Comparison of ENCODE assay signal across 8 mouse cellular contexts in genomic region chr15:101227971-101228370, GRCm38 (mm10). TPM values are rescaled to one million over a fixed set of nuclear protein-coding genes. Genes with fewer than 3 reads are reported as not detected.
A peak's percentile ranks its signal among the peaks of the same experiment; 100 is the strongest.
DNase-seq lines count a peak whose midpoint lies in the region; ATAC-seq and TF ChIP-seq lines count a peak whose summit lies in the region.

No protein-coding gene starts in this region.

- DNase-seq in forebrain, embryonic 10.5 days (ENCODE audit: extremely low spot score, low spot score) = no peak
- peak; percentile 78 for DNase-seq in embryonic facial prominence, embryonic 10.5 days (ENCODE audit: low spot score)
- DNase-seq in heart, postnatal 10 days = peak; percentile 85 to 86
- peak; percentile 89 for DNase-seq in limb, embryonic 14.5 days (ENCODE audit: low spot score)
- peak; percentile 48 for DNase-seq in ovary, postnatal 14 days (ENCODE audit: low spot score)
- no peak for DNase-seq in c-Kit-positive CD71-positive TER-119-positive erythroid progenitor cells, embryonic 14.5 days (ENCODE audit: low spot score)
- DNase-seq in thymus, postnatal 25 days = no peak

- H3K27me3 ChIP-seq in forebrain, embryonic 10.5 days (ENCODE audit: poor library complexity, severe bottlenecking) = peaks cover 59% of the 10 kb centered on the region
- no peaks in the 10 kb centered on the region; the same call in 1 of the 2 replicates for H3K27me3 ChIP-seq in forebrain, embryonic 15.5 days
- H3K27me3 ChIP-seq in embryonic facial prominence, embryonic 10.5 days (replicated peaks; ENCODE audit: low read depth, poor library complexity, severe bottlenecking) = peaks cover 51% of the 10 kb centered on the region
- H3K27me3 ChIP-seq in limb, embryonic 14.5 days (ENCODE audit: control insufficient read depth, insufficient read depth, low read length) = no peaks in the 10 kb centered on the region

- 0 out of 2 replicates have a peak, but pooled peaks have one; percentile 9 for TF ChIP-seq POLR2A in limb, embryonic 14.5 days (IDR thresholded peaks at IDR 0.05; ENCODE audit: borderline replicate concordance, extremely low read depth, insufficient read depth, insufficient read length)

- peaks cover 47% of the 10 kb centered on the region for H3K36me3 ChIP-seq in forebrain, embryonic 10.5 days (replicated peaks)
- H3K36me3 ChIP-seq in forebrain, embryonic 15.5 days = 0 out of 2 replicates have a peak, but pooled peaks cover 3% of the 10 kb centered on the region
- peaks cover 51% of the 10 kb centered on the region for H3K36me3 ChIP-seq in embryonic facial prominence, embryonic 10.5 days (replicated peaks)
- H3K36me3 ChIP-seq in limb, embryonic 14.5 days (ENCODE audit: control insufficient read depth, insufficient read depth, low read length) = peaks cover 54% of the 10 kb centered on the region

- H3K9me3 ChIP-seq in forebrain, embryonic 10.5 days = peaks cover 8% of the 10 kb centered on the region; the same call in 1 of the 2 replicates
- H3K9me3 ChIP-seq in forebrain, embryonic 15.5 days = no peaks in the 10 kb centered on the region
- peaks cover 6% of the 10 kb centered on the region; the same call in 1 of the 2 replicates for H3K9me3 ChIP-seq in embryonic facial prominence, embryonic 10.5 days
- H3K9me3 ChIP-seq in limb, embryonic 14.5 days (ENCODE audit: control insufficient read depth, low read length) = no peaks in the 10 kb centered on the region

- whole genome bisulfite sequencing in forebrain, embryonic 10.5 days = 17% methylated on average over 7 of the region's 7 CpGs
- 24% methylated on average over 7 of the region's 7 CpGs for WGBS in forebrain, embryonic 15.5 days
- WGBS in embryonic facial prominence, embryonic 10.5 days = 16% methylated on average over 7 of the region's 7 CpGs
- WGBS in limb, embryonic 14.5 days = 4% methylated on average over 7 of the region's 7 CpGs

- no peak for ATAC-seq in forebrain, embryonic 15.5 days (replicated peaks)
- peak; percentile 69; the same call in 1 of the 2 replicates for ATAC-seq in limb, embryonic 14.5 days (ENCODE audit: low FRiP score, low read depth)

- peaks cover 59% of the 10 kb centered on the region for H3K4me1 ChIP-seq in forebrain, embryonic 10.5 days
- peaks cover 16% of the 10 kb centered on the region for H3K4me1 ChIP-seq in forebrain, embryonic 15.5 days
- peaks cover 73% of the 10 kb centered on the region for H3K4me1 ChIP-seq in embryonic facial prominence, embryonic 10.5 days
- peaks cover 43% of the 10 kb centered on the region for H3K4me1 ChIP-seq in limb, embryonic 14.5 days (ENCODE audit: control insufficient read depth, insufficient read depth, low read length)

- H3K4me3 ChIP-seq in forebrain, embryonic 10.5 days = no peak overlapping the region
- H3K4me3 ChIP-seq in forebrain, embryonic 15.5 days = no peak overlapping the region
- peak overlapping the region; percentile 30; the same call in 1 of the 2 replicates for H3K4me3 ChIP-seq in embryonic facial prominence, embryonic 10.5 days
- peak overlapping the region; percentile 1; the same call in 1 of the 2 replicates for H3K4me3 ChIP-seq in limb, embryonic 14.5 days (replicated peaks; ENCODE audit: low read length)

- H3K9ac ChIP-seq in forebrain, embryonic 15.5 days (replicated peaks) = no peak overlapping the region
- peak overlapping the region; percentile 31; the same call in 1 of the 2 replicates for H3K9ac ChIP-seq in limb, embryonic 14.5 days (ENCODE audit: low read depth, low read length, severe bottlenecking)

- peak overlapping the region; percentile 71 for H3K27ac ChIP-seq in forebrain, embryonic 10.5 days
- no peak overlapping the region for H3K27ac ChIP-seq in forebrain, embryonic 15.5 days (replicated peaks)
- peak overlapping the region; percentile 81 for H3K27ac ChIP-seq in embryonic facial prominence, embryonic 10.5 days (replicated peaks)
- peak overlapping the region; percentile 92 for H3K27ac ChIP-seq in limb, embryonic 14.5 days (replicated peaks; ENCODE audit: low read depth, low read length)

- H3K4me2 ChIP-seq in forebrain, embryonic 15.5 days (replicated peaks) = no peak overlapping the region
- H3K4me2 ChIP-seq in limb, embryonic 14.5 days (replicated peaks; ENCODE audit: low read depth, low read length, severe bottlenecking) = peak overlapping the region; percentile 24

- intact Hi-C loops in heart, postnatal 10 days (cut with DNase I) = no loop called here

RNA-seq across cellular contexts. Expression of gene Grasp, which starts 4.0 kb away (rescaled TPM):
- 2.6 and 4.1 TPM in 2 replicates for polyA plus RNA-seq in forebrain, embryonic 10.5 days (2016; fragmentation: Nextera tagmentation; extraction: Ambion mirVana)
- 1.3 and 1.7 TPM in 2 replicates for polyA plus RNA-seq in forebrain, embryonic 15.5 days (2015; fragmentation: Nextera tagmentation; extraction: Ambion mirVana)
- 5.3 and 6.7 TPM in 2 replicates for polyA plus RNA-seq in embryonic facial prominence, embryonic 10.5 days (2016; fragmentation: Nextera tagmentation; extraction: Ambion mirVana)
- total RNA-seq in heart, postnatal 10 days (2021) = 10 to 100 TPM; 14.9 to 18.0 TPM
- 20.5 and 25.8 TPM in 2 replicates for polyA plus RNA-seq in limb, embryonic 14.5 days (2012; rRNA removed)
- polyA plus RNA-seq in limb, embryonic 14.5 days (2014; fragmentation: Nextera tagmentation; extraction: Ambion mirVana) = 7.4 and 7.5 TPM in 2 replicates

RNA-seq across cellular contexts. Expression of gene Nr4a1, which starts 26.1 kb away (rescaled TPM):
- polyA plus RNA-seq in forebrain, embryonic 10.5 days (2016; fragmentation: Nextera tagmentation; extraction: Ambion mirVana) = 3.7 and 5.2 TPM in 2 replicates
- polyA plus RNA-seq in forebrain, embryonic 15.5 days (2015; fragmentation: Nextera tagmentation; extraction: Ambion mirVana) = 3.7 and 4.3 TPM in 2 replicates
- 4.7 and 5.3 TPM in 2 replicates for polyA plus RNA-seq in embryonic facial prominence, embryonic 10.5 days (2016; fragmentation: Nextera tagmentation; extraction: Ambion mirVana)
- total RNA-seq in heart, postnatal 10 days (2021) = 10 to 100 TPM; 16.8 to 20.4 TPM
- polyA plus RNA-seq in limb, embryonic 14.5 days (2012; rRNA removed) = 19.6 and 31.2 TPM in 2 replicates
- 9.9 and 10.5 TPM in 2 replicates for polyA plus RNA-seq in limb, embryonic 14.5 days (2014; fragmentation: Nextera tagmentation; extraction: Ambion mirVana)

RNA-seq across cellular contexts. Expression of gene Acvr1b, which starts 54.1 kb away (rescaled TPM):
- 5.8 TPM in 2 replicates for polyA plus RNA-seq in forebrain, embryonic 10.5 days (2016; fragmentation: Nextera tagmentation; extraction: Ambion mirVana)
- polyA plus RNA-seq in forebrain, embryonic 15.5 days (2015; fragmentation: Nextera tagmentation; extraction: Ambion mirVana) = 22.6 and 22.8 TPM in 2 replicates
- polyA plus RNA-seq in embryonic facial prominence, embryonic 10.5 days (2016; fragmentation: Nextera tagmentation; extraction: Ambion mirVana) = 5.5 and 6.2 TPM in 2 replicates
- 10 to 100 TPM; 18.7 to 20.9 TPM for total RNA-seq in heart, postnatal 10 days (2021)
- 27.2 and 32.8 TPM in 2 replicates for polyA plus RNA-seq in limb, embryonic 14.5 days (2012; rRNA removed)
- 12.3 and 12.9 TPM in 2 replicates for polyA plus RNA-seq in limb, embryonic 14.5 days (2014; fragmentation: Nextera tagmentation; extraction: Ambion mirVana)

RNA-seq across cellular contexts. Expression of gene Atg101, which starts 56.1 kb away (rescaled TPM):
- 77.2 and 77.8 TPM in 2 replicates for polyA plus RNA-seq in forebrain, embryonic 10.5 days (2016; fragmentation: Nextera tagmentation; extraction: Ambion mirVana)
- 86.4 and 86.8 TPM in 2 replicates for polyA plus RNA-seq in forebrain, embryonic 15.5 days (2015; fragmentation: Nextera tagmentation; extraction: Ambion mirVana)
- polyA plus RNA-seq in embryonic facial prominence, embryonic 10.5 days (2016; fragmentation: Nextera tagmentation; extraction: Ambion mirVana) = 86.5 and 91.5 TPM in 2 replicates
- 10 to 100 TPM; 24.1 to 28.2 TPM for total RNA-seq in heart, postnatal 10 days (2021)
- 42.9 and 47.2 TPM in 2 replicates for polyA plus RNA-seq in limb, embryonic 14.5 days (2012; rRNA removed)
- polyA plus RNA-seq in limb, embryonic 14.5 days (2014; fragmentation: Nextera tagmentation; extraction: Ambion mirVana) = 53.3 and 56.0 TPM in 2 replicates

Comparison
In these comparisons a context has a peak if more than half of its experiments do, and no peak if none do; other contexts are left out.
1. DNase-seq: peak in embryonic facial prominence, embryonic 10.5 days (single experiment), heart, postnatal 10 days (2 of 2), limb, embryonic 14.5 days (single experiment) and ovary, postnatal 14 days (single experiment); none in forebrain, embryonic 10.5 days (single experiment), c-Kit-positive CD71-positive TER-119-positive erythroid progenitor cells, embryonic 14.5 days (single experiment) and thymus, postnatal 25 days (single experiment).
2. H3K4me3 ChIP-seq: peak in embryonic facial prominence, embryonic 10.5 days (single experiment) and limb, embryonic 14.5 days (single experiment); none in forebrain, embryonic 10.5 days (single experiment) and forebrain, embryonic 15.5 days (single experiment).